Mouse (Mus musculus) adrenal gland, adult 2 months (tissue): Measurements from ENCODE around the gene Psmc6. TPM values are rescaled to one million over a fixed set of nuclear protein-coding genes. Genes with fewer than 3 reads are reported as not detected.

Source experiments
- DNase-seq: peaks from one replicate; pipeline ENCODE4 v3.0.0; 2021
- polyA plus RNA-seq: library from polyadenylated mRNA; depleted of rRNA; stranded (reverse); fragments of >200 nt; gene quantifications from 2 replicates; pipeline ENCODE4 v1.2.3, GENCODE M21; 2012; rRNA removed
- total RNA-seq, 2 experiments: library from RNA; stranded (reverse); gene quantifications; 2 replicates each; pipeline ENCODE4 v1.2.3; 2021

Psmc6 gene
- total and polyA plus RNA-seq, 3 experiments, result 4.5 to 142 (median 104) TPM

DNA sequence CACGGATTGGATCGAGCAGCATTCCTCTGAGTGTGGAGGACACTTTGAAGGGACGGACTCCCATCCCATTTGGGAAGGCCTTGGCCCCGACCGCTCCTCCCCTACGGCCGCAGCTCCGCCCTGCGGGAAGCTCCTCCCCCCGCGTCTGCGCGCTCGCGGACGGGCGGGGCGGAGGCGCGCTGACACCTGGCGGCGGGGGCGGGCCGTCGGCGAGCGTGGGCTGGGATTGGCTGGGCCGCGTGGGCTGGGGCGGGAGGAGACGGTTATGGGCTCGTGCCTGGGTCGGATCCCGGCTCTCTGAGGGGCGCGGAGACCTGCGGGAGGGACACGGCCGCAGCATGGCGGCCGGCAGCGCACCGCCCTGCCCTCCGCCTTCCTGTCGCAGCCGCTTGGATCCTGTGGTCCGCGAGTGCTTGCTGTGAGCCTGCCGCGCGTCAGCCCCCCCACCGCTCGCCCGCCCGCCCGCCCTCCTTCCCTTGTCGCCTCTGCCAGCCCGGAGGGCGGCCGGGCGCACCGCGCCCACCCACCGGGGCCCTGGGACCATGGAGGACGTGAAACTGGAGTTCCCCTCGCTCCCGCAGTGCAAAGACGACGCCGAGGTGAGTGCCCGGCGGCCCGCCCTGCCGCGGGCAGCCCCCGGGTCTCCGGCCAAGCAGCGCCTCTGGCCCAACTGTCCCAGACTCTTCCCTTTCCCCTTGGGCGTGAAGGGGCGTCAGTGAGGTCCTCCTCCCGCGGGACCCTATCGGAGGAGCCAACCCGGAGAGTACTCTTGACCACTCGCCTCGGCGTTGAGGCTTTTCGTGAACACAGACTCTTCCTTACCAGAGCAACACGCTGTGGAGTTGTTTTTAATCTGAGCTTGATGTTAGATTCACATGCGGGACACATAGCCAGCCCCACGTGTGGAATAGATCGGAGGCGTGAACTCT, 21.6 kb downstream of the Psmc6 start, which contains the start of gene Styx:
TSS of gene Styx (plus strand) at position 163 of the 929 bp plus-strand sequence.
- peak; percentile 99 for DNase-seq

DNA sequence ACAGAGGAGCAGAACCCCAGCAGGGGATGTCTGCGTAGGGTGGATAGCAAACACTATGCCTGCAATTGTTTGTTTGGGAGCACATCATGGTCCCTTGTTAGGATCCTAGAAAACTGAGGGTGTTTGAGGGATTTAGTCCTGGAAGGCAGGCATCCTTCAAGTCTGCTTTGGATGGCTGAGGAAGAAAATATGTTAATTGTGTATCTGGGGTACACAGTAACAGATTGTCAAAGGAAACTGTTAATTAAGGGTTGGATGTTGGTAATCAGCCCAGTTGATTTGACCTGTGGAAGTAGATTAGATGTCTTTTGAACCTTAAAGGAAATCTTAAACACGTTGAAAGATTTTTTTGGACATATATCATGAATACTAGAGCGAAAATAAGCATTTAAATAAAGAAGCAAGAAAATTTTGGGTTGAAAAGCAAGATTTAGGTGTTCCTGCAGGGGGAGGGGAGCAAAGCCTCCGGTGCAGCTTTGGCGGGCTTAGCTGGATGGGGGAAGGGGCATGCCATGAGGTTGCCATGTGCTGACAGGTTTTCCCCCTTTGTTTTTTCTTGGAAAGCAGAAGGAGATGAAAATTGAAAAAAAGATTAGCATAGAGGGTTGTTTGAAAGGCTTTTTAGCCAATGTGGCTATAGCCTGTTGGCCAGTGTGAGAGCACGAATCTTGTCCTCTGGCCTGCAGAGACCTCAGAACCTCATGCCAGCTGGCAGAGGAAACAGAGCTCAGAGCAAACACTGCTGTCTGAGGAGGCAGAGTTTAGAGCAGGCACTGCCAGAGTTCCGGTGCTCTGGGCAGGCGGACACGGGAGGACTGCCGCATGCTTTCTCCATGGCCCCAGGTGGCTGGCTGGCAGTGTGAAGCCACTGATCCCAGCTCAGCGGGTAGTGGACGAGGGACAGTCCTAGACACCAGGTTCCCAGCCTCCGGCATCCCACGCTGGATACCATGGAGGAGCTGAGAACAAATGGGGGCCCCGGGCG, 34.9 kb downstream of the Psmc6 start:
- peak; percentile 50 for DNase-seq

DNA sequence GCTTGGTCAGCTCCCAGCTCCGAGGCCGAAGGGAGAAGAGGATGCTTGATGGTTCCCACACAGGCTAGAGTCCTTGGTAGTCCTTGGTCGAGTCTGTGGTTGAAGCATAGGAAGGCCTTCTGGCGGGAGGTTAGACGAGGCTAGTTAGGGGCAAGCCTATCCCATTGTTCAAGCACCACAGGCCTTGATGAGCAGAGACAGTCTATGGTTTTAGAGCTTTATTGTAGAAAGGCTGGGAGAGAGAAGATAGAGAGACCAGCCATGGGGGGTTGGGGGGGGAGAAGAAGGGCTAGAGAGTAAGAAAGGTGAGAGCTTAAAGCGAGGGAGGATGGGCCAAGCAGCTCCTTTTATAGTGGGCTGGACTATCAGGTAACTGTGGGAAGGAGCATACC, 35.6 kb downstream of the Psmc6 start:
- no peak for DNase-seq

DNA sequence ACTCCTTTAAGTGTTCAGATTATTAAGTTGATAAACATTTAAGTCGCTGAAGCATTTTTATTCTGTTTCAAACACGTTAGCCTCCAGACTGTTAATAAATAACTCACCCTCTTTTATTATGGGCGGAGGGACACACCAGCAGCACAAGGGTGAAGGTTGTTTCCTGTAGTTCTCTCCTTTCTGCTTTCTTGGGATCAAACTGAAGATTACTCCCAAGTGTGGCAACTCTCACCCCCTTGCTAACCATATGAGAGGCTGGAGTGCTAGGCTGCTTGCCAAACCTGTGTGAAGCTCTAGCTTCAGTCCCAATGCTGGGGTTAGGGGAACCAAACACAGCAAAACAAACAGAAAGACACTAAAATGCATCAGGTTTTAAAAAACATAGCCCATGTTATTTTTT, 49.2 kb downstream of the Psmc6 start:
- no peak for DNase-seq

- no peak for DNase-seq
These were observed 51.2 kb downstream of the Psmc6 start for GRCm38 (mm10) chr14:45380756-45381155.

DNA sequence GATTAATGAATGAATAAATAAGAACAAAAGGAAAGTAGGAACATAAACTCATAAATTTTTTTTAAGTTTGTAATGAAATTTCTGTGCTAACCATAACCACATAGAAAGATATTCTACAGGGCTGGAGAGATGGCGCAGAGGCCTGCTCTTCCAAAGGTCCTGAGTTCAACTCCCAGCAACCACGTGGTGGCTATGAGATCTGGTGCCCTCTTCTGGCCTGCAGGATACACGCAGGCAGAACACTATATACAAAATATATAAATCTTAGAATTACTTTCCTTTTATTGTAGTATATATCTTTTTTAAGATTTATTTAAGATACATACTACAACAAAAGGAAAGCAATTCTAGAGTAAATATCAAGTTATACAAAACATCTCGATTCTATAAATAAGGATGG, 53.3 kb downstream of the Psmc6 start:
- DNase-seq, result no peak

- DNase-seq, result no peak
These were observed 56.0 kb downstream of the Psmc6 start for GRCm38 (mm10) chr14:45385596-45385995.

DNA sequence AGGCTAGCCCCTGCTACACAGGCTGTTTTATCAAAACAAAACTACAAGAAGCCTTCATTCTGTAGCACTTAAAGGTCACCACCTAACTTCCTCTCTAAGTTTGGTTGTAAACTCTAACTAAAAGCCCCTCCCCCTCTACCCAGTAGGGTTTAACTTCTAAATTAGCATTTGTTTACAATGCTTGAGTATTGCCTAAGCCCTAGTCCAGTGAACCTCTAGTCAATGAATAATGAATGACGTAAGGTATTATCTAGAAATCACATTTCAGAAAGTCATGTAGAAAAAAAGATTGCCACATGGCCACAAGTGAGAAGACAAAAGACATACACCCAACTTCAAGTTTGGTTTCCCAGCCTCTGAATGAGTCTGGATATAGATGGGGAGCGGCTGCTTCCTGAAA, 57.9 kb downstream of the Psmc6 start:
- DNase-seq, result no peak

DNA sequence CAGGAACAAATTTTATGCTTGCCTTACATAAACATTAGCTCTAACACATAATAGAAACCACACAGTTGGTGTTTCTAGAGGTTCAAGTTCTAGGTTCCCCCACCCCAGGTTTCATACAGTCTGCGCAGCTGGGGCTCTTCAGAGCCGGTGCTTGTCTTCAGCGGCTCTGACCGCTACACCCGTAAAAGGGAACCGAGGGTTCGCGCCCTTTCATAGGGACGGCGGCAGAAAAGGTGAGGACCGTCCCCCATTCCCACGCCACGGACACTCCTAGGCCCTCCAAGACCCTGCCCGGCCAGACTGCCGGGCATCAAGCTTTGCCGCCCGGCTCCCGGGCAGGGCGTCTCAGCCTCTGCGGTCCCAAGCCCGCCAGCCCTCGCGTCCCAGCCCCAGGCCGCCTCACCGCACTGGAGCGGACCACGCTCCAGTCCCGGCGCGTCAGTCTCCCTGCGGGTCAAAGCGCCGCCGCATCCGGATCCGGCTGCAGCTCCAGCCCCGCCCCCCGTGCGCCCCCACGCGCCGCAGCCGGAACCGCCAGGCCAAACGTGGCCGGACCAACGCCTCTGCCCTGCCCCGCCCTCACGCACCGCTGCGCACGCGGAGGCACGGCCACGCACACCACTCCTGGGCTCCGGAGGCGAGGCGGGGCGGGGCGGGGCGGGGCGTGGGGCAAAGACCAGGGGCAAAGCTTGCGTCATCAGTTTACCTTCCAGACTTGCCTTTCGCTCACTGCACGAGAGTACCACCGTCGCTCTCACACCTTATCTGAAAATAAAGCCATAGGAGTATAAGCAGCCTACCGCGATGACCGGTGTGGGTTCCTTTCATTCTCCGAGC, 59.0 kb downstream of the Psmc6 start:
- DNase-seq, result peak; percentile 97

- no peak for DNase-seq
These were observed 59.6 kb downstream of the Psmc6 start for GRCm38 (mm10) chr14:45389194-45389593.

Other genes starting within 250 kb of the Psmc6 start
- gene Gpr137c, start 110.1 kb upstream of the Psmc6 start, total RNA-seq, result 1 to 10 TPM in 1 of 2 experiments, under 1 TPM in 1; 0.92 to 1.6 TPM
- 2.8 and 6.3 TPM in 2 replicates for gene Gpr137c, start 110.1 kb upstream of the Psmc6 start, polyA plus RNA-seq
- gene Txndc16, start 109.5 kb upstream of the Psmc6 start, total RNA-seq, result 10 to 100 TPM; 16.5 to 17.0 TPM
- 6.6 and 14.6 TPM in 2 replicates for gene Txndc16, start 109.5 kb upstream of the Psmc6 start, polyA plus RNA-seq
- gene Ero1l, start 11.0 kb upstream of the Psmc6 start, total RNA-seq, result 10 to 100 TPM; 34.7 to 39.3 TPM
- 2.7 and 4.2 TPM in 2 replicates for gene Ero1l, start 11.0 kb upstream of the Psmc6 start, polyA plus RNA-seq
- gene Styx, start 21.3 kb downstream of the Psmc6 start, total RNA-seq, result 10 to 100 TPM; 26.2 to 28.1 TPM
- 22.3 and 24.1 TPM in 2 replicates for gene Styx, start 21.3 kb downstream of the Psmc6 start, polyA plus RNA-seq
- 10 to 100 TPM; 27.0 to 29.4 TPM for gene Gnpnat1, start 75.1 kb downstream of the Psmc6 start, total RNA-seq
- gene Gnpnat1, start 75.1 kb downstream of the Psmc6 start, polyA plus RNA-seq, result 1.3 and 1.8 TPM in 2 replicates
- 100 to 1,000 TPM in 1 of 2 experiments, 10 to 100 TPM in 1; 77.1 to 114 TPM for gene Fermt2, start 200.3 kb downstream of the Psmc6 start, total RNA-seq
- gene Fermt2, start 200.3 kb downstream of the Psmc6 start, polyA plus RNA-seq, result 11.5 and 12.5 TPM in 2 replicates